Mouse (Mus musculus) lung, adult 2 months (tissue): Measurements from ENCODE around the gene Olfr1330.
"Not testable (repeated sequence)": the region's sequence is repeated elsewhere in the genome, so short reads cannot be mapped to it uniquely, and the experiment has no call there.

Source experiments
- CTCF ChIP-seq: fragments of 200-500 bp; IDR thresholded peaks from 2 replicates; pipeline ENCODE4 v1.5.1; 2011; ENCODE audit warnings: mild to moderate bottlenecking, low read length, control low read depth; ENCODE audit not compliant: insufficient read depth
- POLR2A ChIP-seq: fragments of 200-500 bp; IDR thresholded peaks from 2 replicates; pipeline ENCODE4 v1.6.1; 2011; ENCODE audit warnings: low read depth, mild to moderate bottlenecking, control low read depth, low read length, borderline replicate concordance; ENCODE audit errors: extremely low read depth

DNA sequence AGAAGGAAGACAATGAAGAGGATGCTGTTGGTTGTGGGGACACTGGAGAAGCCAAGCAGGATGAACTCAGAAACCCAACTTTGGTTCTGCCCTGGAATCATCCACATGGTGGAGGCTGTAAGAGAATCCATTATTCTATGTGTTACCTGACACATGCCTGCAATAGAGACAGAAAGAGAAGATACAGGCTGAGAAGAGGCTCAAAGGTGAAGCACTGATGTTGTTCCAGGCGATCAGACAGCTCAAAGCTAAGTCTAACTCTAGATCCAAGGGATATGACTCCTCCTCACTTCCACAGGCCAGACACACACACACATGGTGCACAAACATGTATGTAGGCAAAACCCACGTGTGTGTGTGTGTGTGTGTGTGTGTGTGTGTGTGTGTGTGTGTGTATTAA, 29.0 kb downstream of the Olfr1330 start, which contains the start of gene Olfr1329:
- TF ChIP-seq CTCF, POLR2A: not testable (repeated sequence)
